Mouse (Mus musculus) embryonic facial prominence, embryonic 13.5 days (tissue): ENCODE measurements around the gene Mob4. TPM values are rescaled to one million over a fixed set of nuclear protein-coding genes. Genes with fewer than 3 reads are reported as not detected.
A peak's percentile ranks its signal among the peaks of the same experiment; 100 is the strongest.

Source experiments
- ATAC-seq: fragments of 200-750 bp; cut with Nextera tagmentation; 2 replicates; pipeline ENCODE4 v1.8.0; 2017; ENCODE audit warnings: low read depth; ENCODE audit not compliant: insufficient number of reproducible peaks, insufficient read depth, low FRiP score, low TSS enrichment
- H3K27ac ChIP-seq: fragments of 300-500 bp; sonication (generic); 2 replicates; pipeline ENCODE4 v1.5.1; 2015; ENCODE audit warnings: moderate library complexity, mild to moderate bottlenecking, inconsistent platforms
- H3K27me3 ChIP-seq: fragments of 300-500 bp; sonication (generic); 2 replicates; pipeline ENCODE4 v1.6.1; 2015; ENCODE audit warnings: mild to moderate bottlenecking, inconsistent platforms
- H3K36me3 ChIP-seq: fragments of 300-500 bp; sonication (generic); 2 replicates; pipeline ENCODE4 v1.6.1; 2015; ENCODE audit warnings: mild to moderate bottlenecking, inconsistent platforms
- H3K4me1 ChIP-seq: fragments of 300-500 bp; sonication (generic); 2 replicates; pipeline ENCODE4 v1.6.1; 2015; ENCODE audit warnings: inconsistent platforms
- H3K4me2 ChIP-seq: fragments of 300-500 bp; sonication (generic); 2 replicates; pipeline ENCODE4 v1.6.1; 2015; ENCODE audit warnings: moderate library complexity, mild to moderate bottlenecking, inconsistent platforms
- H3K4me3 ChIP-seq: fragments of 300-500 bp; sonication (generic); 2 replicates; pipeline ENCODE4 v1.5.1; 2015; ENCODE audit warnings: mild to moderate bottlenecking, inconsistent platforms
- H3K9ac ChIP-seq: fragments of 300-500 bp; sonication (generic); 2 replicates; pipeline ENCODE4 v1.6.1; 2015; ENCODE audit warnings: mild to moderate bottlenecking, inconsistent platforms
- H3K9me3 ChIP-seq: fragments of 300-500 bp; sonication (generic); 2 replicates; pipeline ENCODE4 v1.6.1; 2016; ENCODE audit warnings: inconsistent platforms
- WGBS: fragments of 180-500 bp; shearing (Covaris S2); methylation state at CpG from one replicate; pipeline ENCODE4 v1.1.7; 2015; ENCODE audit warnings: mixed read lengths; 5-methylcytosine and 5-hydroxymethylcytosine counted together
- polyA plus RNA-seq: library from polyadenylated mRNA; unstranded; fragments of >200 nt; fragmentation: Nextera tagmentation; extraction: Ambion mirVana; gene quantifications from 2 replicates; pipeline ENCODE4 v1.2.1, GENCODE M21; 2015

Mob4 gene
- polyA plus RNA-seq, 1 experiment from 2014 or later, result 149 TPM

DNA sequence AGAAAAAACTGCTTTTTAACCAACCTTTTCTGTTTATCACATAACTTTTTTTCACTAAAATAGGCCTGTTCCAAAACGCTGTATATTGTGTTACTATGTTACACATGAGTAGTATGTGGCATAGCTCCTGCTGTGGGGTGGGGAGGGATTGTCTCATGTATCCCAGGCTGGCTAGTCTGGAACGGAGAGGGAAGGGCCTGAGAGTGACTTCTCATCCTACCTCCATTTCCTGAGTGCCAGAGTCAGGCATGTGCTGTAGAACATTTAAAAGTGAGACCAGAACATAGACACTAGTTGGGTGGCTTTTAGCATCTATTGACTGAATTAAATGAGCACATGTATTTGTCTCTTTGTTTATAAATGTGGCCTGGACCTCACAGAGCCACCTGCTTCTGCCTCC is 2.1 kb downstream of the Mob4 start:
- Histone ChIP-seq H3K9me3 (no peaks in the 10 kb centered on the region), H3K4me1 (peaks cover 10% of the 10 kb centered on the region), H3K4me3 (no peak overlapping the region), H3K36me3 (peaks cover 8% of the 10 kb centered on the region), H3K27ac (no peak overlapping the region), H3K4me2 (peak overlapping the region; percentile 60), H3K9ac (no peak overlapping the region), H3K27me3 (no peaks in the 10 kb centered on the region)
- ATAC-seq, result no peak
- 59% methylated on average over 2 of the region's 2 CpGs for WGBS

DNA sequence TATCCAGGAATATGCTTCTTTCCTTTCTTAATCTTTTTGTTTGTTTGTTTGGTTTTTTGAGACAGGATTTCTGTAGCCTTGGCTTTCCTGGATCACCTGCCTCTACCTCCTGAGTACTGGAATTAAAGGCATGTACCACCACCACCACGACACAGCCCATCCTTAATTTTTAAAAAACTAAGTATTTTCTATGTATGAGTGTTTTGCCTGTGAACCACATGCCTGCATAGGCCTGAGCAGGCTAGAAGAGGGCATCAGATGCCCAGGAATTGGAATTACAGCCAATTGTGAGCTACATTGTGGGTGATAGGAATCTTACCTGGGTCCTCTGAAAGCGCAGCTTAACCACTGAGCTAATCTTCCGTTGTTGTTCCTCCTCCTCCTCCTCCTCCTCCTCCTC is 3.3 kb downstream of the Mob4 start:
- WGBS, result 85% methylated on average over 3 of the region's 3 CpGs
- H3K9me3 ChIP-seq, result no peaks in the 10 kb centered on the region
- no peaks in the 10 kb centered on the region for H3K27me3 ChIP-seq
- H3K4me3 ChIP-seq, result no peak overlapping the region
- peaks cover 10% of the 10 kb centered on the region for H3K4me1 ChIP-seq
- no peak overlapping the region for H3K27ac ChIP-seq
- H3K4me2 ChIP-seq, result no peak overlapping the region
- no peak for ATAC-seq
- H3K9ac ChIP-seq, result no peak overlapping the region
- H3K36me3 ChIP-seq, result peaks cover 16% of the 10 kb centered on the region

DNA sequence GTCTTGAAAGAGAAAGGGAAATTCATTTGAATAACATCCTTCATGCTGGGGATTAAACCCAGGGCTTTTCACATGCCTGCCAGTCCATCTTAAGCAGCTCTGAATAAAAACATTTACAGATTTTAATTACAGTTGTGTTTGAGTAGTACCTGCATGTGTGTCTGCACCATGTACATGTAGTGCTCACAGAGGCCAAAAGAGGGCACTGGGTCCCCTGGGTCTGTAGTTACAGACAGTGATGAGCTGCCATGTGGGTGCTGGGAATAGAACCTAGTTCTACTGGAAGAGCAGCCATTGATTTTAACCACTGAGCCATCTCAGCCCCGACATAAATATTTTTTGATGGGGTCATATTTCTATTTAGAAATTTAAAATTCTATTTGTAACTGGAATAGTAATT is 4.8 kb downstream of the Mob4 start:
- H3K27me3 ChIP-seq, result no peaks in the 10 kb centered on the region
- H3K9me3 ChIP-seq, result no peaks in the 10 kb centered on the region
- no peak overlapping the region for H3K4me2 ChIP-seq
- no peak overlapping the region for H3K27ac ChIP-seq
- peaks cover 10% of the 10 kb centered on the region for H3K4me1 ChIP-seq
- H3K9ac ChIP-seq, result no peak overlapping the region
- 89% methylated on average over 1 of the region's 1 CpGs for WGBS
- no peak for ATAC-seq
- H3K4me3 ChIP-seq, result no peak overlapping the region
- peaks cover 29% of the 10 kb centered on the region for H3K36me3 ChIP-seq

DNA sequence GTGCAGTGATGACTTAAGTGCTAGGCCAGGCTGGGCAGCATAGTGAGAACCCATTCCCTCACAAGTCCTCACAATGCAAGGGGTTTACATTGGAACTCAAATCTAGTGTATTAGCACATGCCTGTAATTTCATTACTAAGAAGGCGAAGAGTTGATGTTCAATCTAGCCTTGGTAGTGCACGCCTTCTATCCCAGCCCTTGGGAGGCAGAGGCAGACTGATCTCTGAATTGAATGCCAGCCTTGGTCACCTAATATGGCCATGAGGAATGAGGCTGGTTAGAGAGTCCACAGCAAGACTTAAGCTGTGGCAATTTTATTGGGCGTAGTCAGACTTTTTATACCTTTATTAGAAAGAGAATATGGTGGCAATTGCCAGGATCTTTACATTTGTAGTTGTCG is 13.3 kb downstream of the Mob4 start:
- Histone ChIP-seq H3K4me2 (no peak overlapping the region), H3K27me3 (no peaks in the 10 kb centered on the region), H3K36me3 (peaks cover 54% of the 10 kb centered on the region), H3K4me3 (no peak overlapping the region), H3K9me3 (no peaks in the 10 kb centered on the region), H3K27ac (no peak overlapping the region), H3K4me1 (no peaks in the 10 kb centered on the region), H3K9ac (no peak overlapping the region)
- ATAC-seq, result no peak
- 97% methylated on average over 4 of the region's 4 CpGs for WGBS

DNA sequence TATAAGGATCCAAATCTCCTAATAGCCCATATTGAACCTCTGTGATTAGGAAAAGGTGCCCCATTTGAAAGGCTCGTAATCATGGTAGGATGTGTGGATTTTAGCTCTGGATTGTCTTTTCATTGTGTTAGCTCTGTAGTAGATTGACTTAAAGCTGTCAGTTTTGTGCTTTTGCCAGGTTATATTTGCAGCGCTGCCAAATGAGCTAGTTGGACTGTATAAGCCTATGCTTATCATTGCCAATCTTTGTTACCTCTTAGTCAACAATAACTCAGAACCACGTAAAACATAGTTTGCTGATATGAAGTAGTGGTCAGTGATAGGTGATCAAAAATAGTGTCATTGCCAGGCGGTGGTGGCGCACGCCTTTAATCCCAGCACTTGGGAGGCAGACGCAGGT is 14.5 kb downstream of the Mob4 start:
- H3K27ac ChIP-seq, result no peak overlapping the region
- H3K9me3 ChIP-seq, result no peaks in the 10 kb centered on the region
- no peak for ATAC-seq
- no peaks in the 10 kb centered on the region for H3K4me1 ChIP-seq
- no peak overlapping the region for H3K9ac ChIP-seq
- H3K27me3 ChIP-seq, result no peaks in the 10 kb centered on the region
- H3K36me3 ChIP-seq, result peaks cover 54% of the 10 kb centered on the region
- no peak overlapping the region for H3K4me3 ChIP-seq
- 95% methylated on average over 7 of the region's 7 CpGs for WGBS
- no peak overlapping the region for H3K4me2 ChIP-seq

DNA sequence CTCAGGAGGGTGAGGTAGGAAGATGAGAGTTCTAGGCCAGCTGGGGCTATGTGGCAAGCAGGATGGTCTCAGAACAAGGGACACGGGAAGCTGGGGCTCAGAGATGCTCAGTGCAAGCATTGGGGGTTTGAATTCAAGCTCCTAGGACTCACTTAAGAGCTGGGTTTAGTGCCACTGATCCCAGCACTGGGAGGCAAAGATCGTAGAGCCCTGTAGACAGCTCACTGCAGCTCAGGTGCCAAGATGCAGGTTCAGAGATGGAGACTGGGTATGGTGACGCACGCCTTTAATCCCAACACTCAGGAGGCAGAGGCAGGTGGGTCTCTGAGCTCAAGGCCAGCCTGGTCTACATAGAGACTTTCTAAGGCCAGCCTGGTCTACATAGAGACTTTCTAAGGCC is 26.3 kb downstream of the Mob4 start:
- no peaks in the 10 kb centered on the region for H3K4me1 ChIP-seq
- H3K4me3 ChIP-seq, result no peak overlapping the region
- WGBS, result 97% methylated on average over 4 of the region's 4 CpGs
- no peaks in the 10 kb centered on the region for H3K9me3 ChIP-seq
- H3K4me2 ChIP-seq, result no peak overlapping the region
- H3K27me3 ChIP-seq, result no peaks in the 10 kb centered on the region
- ATAC-seq, result no peak
- peaks cover 56% of the 10 kb centered on the region for H3K36me3 ChIP-seq
- H3K9ac ChIP-seq, result no peak overlapping the region
- no peak overlapping the region for H3K27ac ChIP-seq

DNA sequence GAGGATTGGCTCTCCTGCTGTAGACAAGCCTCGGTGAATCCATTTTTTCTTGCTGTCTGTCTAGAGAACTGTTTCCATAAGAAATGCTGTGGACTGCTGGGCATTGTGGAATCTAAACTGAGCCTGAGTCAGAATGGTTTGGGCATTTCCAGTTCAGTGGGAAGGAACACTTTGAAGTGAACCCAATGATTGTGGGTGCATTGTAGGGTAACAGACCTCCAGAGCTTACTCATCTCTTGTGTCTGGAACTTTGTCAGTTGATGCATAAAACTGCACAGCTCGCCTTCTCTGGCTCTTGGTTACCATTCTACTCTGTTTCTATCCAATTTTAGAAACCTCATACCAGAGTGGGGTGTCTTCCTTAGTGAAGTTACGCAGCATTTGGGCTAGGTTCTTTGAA is 27.2 kb downstream of the Mob4 start:
- ATAC-seq, result no peak
- H3K27me3 ChIP-seq, result no peaks in the 10 kb centered on the region

DNA sequence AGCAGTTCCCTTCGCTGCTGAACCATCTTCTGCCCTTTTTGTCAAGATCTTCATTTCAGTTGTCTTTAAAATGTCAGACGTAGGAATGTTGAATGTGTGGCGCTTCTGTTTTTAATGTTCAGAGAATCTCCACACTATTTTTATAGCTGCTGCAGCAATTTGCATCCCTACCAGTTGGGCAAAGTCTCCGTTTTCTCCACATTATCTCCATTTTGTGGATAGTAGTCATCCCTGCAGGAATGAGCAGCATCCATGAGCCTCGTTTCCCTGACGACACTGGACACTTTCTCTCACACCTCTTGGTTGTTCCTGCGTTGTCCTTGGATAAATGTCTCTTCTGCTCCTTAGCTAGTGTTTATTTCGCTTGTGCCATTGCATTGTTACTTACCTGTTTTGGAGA is 27.8 kb downstream of the Mob4 start:
- H3K36me3 ChIP-seq, result peaks cover 49% of the 10 kb centered on the region
- ATAC-seq, result no peak
- 90% methylated on average over 8 of the region's 8 CpGs for WGBS
- H3K27ac ChIP-seq, result no peak overlapping the region
- no peak overlapping the region for H3K9ac ChIP-seq
- H3K4me1 ChIP-seq, result no peaks in the 10 kb centered on the region
- no peak overlapping the region for H3K4me3 ChIP-seq
- H3K4me2 ChIP-seq, result no peak overlapping the region
- H3K27me3 ChIP-seq, result no peaks in the 10 kb centered on the region
- no peaks in the 10 kb centered on the region for H3K9me3 ChIP-seq

More for the DNA sequence above, 27.2 kb downstream of the Mob4 start:
- Histone ChIP-seq H3K4me2 (no peak overlapping the region), H3K36me3 (peaks cover 51% of the 10 kb centered on the region), H3K4me1 (no peaks in the 10 kb centered on the region), H3K9me3 (no peaks in the 10 kb centered on the region), H3K27ac (no peak overlapping the region), H3K9ac (no peak overlapping the region), H3K4me3 (no peak overlapping the region)
- 88% methylated on average over 3 of the region's 3 CpGs for WGBS

DNA sequence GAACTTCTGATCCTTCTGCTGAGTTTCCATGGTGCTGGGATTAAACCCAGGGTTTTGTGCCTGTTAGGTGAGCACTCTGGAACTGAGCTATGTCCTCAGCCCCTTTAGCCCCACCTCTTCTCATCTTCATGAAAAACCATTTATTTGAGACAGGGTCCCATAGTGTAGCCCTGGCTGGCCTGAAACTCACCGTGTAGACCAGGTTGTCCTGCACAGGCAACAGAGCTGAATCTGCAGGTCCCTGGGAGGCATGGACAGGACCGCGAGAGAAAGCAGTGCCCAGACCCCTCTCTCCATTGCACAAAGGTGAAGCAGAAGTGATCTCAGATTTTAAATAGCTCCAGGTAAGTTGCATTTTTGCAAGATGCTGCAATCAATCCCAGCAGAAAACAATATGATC is 29.2 kb downstream of the Mob4 start:
- Histone ChIP-seq H3K4me2 (no peak overlapping the region), H3K27me3 (no peaks in the 10 kb centered on the region), H3K36me3 (peaks cover 43% of the 10 kb centered on the region), H3K27ac (no peak overlapping the region), H3K9me3 (no peaks in the 10 kb centered on the region), H3K9ac (no peak overlapping the region), H3K4me1 (no peaks in the 10 kb centered on the region), H3K4me3 (no peak overlapping the region)
- 85% methylated on average over 3 of the region's 3 CpGs for WGBS
- no peak for ATAC-seq

DNA sequence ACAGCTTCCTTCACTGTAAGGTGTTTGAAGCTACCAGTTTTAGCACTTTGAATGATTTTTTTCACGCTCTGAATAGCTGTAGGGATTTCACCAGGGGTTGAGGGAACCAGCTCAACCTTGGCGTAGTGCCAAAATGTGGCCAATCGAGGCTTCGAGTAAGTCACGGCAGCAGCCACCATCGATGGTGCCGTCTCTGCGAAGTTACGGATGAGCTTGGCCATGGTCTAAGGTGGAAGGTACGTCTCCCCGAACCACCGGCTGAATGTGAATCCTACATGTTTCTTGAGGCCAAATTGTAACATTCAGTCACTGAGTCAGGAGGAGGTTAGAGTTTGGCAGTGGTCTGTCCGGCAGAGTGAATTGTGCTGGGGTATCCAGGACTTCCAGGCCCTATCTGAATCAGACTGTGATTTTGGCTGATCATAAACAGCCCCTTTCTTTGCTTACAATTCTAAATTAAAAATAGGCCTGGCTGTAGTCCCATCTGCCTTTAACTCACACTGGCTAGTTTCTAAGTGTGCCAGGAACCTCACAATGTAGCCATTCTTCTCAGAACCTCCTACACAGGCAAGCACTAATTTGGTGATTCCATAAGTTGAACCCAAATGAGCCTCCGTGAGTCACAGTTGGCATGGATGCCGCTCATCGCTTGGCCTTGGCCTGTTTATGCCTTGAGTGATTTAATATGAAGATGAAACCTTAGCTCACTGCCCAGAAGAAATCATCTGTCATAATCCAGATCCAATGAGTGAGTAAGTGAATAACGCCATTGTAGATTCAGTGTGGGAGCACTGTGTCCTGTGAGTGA is 30.0 kb downstream of the Mob4 start:
- Histone ChIP-seq H3K4me1 (no peaks in the 10 kb centered on the region), H3K4me2 (no peak overlapping the region), H3K9me3 (no peaks in the 10 kb centered on the region), H3K9ac (no peak overlapping the region), H3K36me3 (peaks cover 35% of the 10 kb centered on the region), H3K27me3 (no peaks in the 10 kb centered on the region), H3K4me3 (no peak overlapping the region), H3K27ac (peak overlapping the region; percentile 57; the same call in 1 of the 2 replicates)
- ATAC-seq, result no peak
- 91% methylated on average over 17 of the region's 17 CpGs for WGBS

DNA sequence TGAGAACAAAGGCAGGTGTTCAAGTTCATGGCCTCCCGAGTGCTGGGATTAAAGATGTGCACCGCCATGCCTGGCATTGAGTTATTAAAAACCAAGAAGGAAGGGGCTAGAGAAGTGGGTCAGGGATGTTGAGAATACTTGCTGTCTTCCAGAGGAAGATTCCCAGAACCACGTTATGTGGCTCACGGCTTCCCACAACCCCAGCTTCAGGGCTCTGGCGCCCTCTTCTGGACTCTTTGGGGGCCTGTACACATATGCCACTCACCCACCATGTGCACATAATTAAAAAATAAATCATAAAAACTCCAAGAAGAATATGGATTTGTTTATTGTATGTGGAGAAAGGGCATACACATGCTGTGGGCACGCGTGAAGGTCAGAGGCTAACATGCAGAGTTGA is 30.9 kb downstream of the Mob4 start:
- Histone ChIP-seq H3K27me3 (no peaks in the 10 kb centered on the region), H3K27ac (no peak overlapping the region), H3K36me3 (peaks cover 26% of the 10 kb centered on the region), H3K4me1 (no peaks in the 10 kb centered on the region), H3K9ac (no peak overlapping the region), H3K4me3 (no peak overlapping the region), H3K4me2 (no peak overlapping the region), H3K9me3 (no peaks in the 10 kb centered on the region)
- no peak for ATAC-seq
- 73% methylated on average over 7 of the region's 7 CpGs for WGBS

DNA sequence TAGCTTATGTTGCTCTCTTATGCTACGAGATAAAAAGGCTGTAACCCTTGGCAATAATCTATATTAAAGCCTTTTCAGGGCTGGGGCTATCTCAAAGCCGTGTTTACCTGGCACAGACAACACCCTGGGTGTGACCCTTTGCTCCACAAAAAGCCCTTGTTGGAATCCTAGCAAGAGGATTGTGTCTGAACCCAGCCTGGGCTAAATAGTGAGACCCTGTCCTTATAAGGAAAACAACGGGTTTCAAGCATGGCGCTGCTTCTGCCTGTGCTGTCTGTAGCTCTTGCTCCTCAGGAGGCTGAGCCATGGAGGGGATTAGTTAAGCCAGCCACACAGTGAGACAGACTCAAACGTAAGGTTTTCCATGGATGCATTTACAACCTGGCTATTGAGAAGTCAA is 31.8 kb downstream of the Mob4 start:
- H3K27me3 ChIP-seq, result no peaks in the 10 kb centered on the region
- no peaks in the 10 kb centered on the region for H3K4me1 ChIP-seq
- no peak overlapping the region for H3K4me3 ChIP-seq
- no peaks in the 10 kb centered on the region for H3K9me3 ChIP-seq
- no peak overlapping the region for H3K9ac ChIP-seq
- 66% methylated on average over 5 of the region's 5 CpGs for WGBS
- no peak overlapping the region for H3K4me2 ChIP-seq
- peaks cover 17% of the 10 kb centered on the region for H3K36me3 ChIP-seq
- H3K27ac ChIP-seq, result no peak overlapping the region
- no peak for ATAC-seq
